Mouse (Mus musculus): ENCODE data around the gene Plcb1.

Gene Plcb1

GRCm38 (mm10) chr2:135071349-135071748 is 285.5 kb downstream of the Plcb1 start:
- no peak for DNase-seq (ENCODE audit: low read depth)

DNA sequence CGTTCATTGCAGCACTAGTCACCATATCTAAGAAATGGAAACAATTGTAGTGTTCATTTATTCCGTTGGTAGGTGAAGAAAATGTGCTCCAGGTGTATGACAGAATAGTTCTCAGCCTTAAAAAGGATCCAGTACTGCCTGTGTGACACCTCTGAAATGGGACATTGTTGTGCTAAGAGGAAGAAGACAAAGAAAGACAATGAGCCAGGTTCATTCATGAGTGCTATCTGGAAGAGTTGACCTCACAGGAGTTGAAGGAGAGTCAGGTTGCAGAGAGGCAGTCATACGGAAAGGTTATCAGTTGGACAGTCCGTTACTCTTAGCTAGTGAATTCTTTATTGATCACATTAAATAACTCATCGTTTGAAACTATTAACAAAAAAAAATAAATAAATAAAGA is 286.6 kb downstream of the Plcb1 start:
- no peak for DNase-seq (ENCODE audit: low read depth)

GRCm38 (mm10) chr2:135073014-135073413 is 287.1 kb downstream of the Plcb1 start:
- no peak for DNase-seq (ENCODE audit: low read depth)

- no peak for DNase-seq (ENCODE audit: low read depth)
Measured at GRCm38 (mm10) chr2:135075375-135075774, 289.5 kb downstream of the Plcb1 start.

GRCm38 (mm10) chr2:135092588-135093162 is 306.8 kb downstream of the Plcb1 start:
- DNase-seq (ENCODE audit: low read depth) = no peak

DNA sequence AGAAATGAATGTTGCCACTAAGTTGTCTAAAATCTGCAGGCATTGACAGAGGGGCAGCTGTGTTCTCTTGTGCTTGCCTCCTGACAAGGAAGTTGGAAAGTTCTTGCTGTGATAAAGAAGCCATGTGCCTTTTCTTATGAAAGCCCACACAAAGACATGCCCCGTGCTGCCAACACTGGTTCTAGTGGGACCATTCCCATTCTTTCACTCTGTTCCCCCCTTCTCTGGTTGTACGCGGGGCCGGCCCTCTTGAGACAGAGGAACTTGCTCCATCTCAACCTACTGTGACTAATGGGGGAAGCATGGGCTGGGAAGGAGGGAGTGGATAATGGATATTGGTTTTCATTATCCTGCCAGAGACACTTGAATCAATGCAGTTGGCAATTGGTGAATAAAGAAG is 315.4 kb downstream of the Plcb1 start:
- no peak for DNase-seq (ENCODE audit: low read depth)

DNA sequence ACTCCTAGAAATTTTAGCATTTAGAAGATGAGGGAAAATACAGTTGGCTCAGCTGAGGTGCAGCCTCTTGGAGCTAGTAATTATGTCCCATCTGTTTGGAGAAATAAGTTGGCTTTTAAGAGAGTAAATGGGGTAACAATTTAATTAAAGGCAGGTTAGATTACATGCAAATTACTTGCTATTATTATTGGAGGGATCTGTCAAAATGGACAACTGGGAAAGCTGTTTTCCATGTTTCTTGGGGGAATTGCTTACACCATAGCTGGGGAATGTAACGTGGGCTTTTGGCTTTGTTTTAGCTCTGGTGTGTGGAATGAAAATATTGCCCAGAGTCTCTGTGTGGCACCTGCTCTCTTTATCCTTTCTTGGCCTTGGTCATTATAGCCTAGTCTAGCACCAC is 316.1 kb downstream of the Plcb1 start:
- no peak for DNase-seq (ENCODE audit: low read depth)

GRCm38 (mm10) chr2:135106649-135107048 is 320.8 kb downstream of the Plcb1 start:
- no peak for DNase-seq (ENCODE audit: low read depth)

DNA sequence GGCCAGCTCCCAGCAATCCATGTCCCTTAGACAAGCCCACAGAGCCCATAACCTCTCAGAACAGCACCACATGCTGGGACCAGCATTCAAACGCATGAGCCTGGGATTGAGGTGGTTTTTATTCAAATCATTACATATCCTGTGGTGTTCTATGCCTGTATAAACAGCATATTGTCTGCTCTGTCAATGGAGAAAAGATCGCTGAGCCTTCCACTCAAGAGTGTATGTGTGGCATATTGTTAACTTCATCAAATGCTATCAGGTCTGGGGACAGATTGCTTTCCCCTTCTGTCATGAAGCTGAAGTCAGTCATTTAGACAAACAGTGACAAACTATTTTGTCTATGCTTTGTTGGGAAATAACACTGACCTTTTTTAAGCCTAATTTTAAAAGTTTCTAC is 322.7 kb downstream of the Plcb1 start:
- DNase-seq (ENCODE audit: low read depth) = no peak

DNA sequence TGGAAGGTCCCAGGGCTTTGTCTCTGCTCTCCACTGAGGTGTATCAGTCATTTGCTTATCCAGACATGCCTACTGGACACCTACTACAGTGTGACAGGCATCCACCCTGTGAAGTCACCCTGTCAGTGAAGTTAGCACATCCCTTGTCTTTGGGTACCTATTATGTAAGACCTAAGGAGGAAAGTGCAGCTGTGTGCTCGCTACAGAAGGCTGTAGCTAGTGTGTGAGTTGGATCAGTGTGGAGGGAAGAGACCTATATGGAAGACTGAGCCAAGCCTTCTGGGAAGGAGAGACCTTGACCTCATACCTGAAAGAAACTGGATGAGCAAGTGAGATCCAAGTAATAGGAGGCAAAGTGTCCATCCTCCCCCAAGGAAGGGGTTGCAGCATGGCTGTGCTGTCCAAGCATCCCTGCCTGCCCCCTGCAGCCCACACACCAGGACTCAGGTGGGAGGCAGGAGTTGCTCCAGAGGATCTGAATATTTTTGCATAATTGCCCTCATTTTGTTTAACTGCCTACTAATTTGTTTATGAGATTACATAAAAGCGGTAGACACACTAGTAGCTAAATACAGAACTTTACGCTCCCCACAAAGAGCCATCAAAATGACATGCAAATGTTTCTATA is 328.7 kb downstream of the Plcb1 start:
- DNase-seq (ENCODE audit: low read depth) = no peak

- no peak for DNase-seq (ENCODE audit: low read depth)
Measured at GRCm38 (mm10) chr2:135123057-135123456, 337.2 kb downstream of the Plcb1 start.

GRCm38 (mm10) chr2:135123695-135124343 is 338.0 kb downstream of the Plcb1 start:
- DNase-seq (ENCODE audit: low read depth) = no peak

DNA sequence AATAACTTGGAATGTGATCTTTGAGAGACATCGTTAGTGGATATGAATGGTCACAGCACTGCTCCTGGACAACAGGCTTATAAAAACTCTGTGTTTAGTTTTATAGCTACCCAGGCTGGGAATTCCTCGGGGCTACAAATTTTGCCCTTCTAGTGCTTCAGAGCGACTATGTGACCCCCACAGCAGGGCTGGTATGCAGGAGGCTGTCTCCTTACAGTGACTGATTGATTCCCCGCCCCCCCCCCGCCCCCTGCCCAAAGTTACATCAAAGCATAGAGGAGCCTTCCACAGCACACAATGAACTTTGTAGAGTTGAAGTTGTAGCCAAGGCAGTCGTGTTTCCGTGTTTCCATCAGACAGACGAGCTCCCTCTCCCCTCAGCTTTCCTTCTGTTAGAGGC is 354.7 kb downstream of the Plcb1 start:
- no peak for DNase-seq (ENCODE audit: low read depth)

DNA sequence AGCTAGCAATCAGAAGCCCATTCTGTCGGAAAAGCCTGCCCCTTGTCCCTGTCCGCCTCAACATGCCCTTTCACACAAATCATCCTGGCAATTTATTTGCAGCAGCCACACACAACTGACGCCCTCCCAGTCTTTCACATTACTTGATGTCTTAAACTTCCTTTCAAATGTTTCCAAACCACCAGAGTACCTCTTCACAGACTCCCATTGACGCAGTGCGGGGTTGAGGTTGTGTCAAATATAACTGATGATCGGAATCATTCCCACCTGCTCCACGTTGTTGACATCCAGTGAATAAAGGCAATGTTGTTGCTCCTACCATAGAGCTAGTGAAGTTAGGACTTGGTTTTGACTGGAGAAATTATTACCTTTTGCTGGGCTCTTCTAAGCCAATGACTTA is 366.4 kb downstream of the Plcb1 start:
- DNase-seq (ENCODE audit: low read depth) = no peak

GRCm38 (mm10) chr2:135153248-135153647 is 367.4 kb downstream of the Plcb1 start:
- no peak for DNase-seq (ENCODE audit: low read depth)

GRCm38 (mm10) chr2:135156055-135156454 is 370.2 kb downstream of the Plcb1 start:
- no peak for DNase-seq (ENCODE audit: low read depth)

DNA sequence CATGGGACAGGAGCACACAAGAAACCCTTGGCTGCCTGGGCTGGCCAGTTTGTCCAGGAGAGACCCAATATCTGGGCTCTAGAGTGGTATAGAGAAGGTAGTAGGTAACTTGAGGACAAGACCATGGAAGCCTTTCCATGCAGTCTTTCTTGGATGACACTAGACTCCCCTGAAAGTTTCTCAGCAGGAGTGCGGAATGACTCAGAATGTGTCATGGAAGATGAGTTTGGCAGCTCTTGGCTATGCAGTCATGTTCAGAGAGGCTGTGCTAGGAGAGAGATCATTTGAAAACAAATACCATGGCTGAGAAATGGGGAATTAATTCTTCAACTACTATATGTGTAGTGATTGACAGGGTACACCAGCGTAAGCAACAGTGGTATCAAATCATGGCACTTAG is 372.1 kb downstream of the Plcb1 start:
- no peak for DNase-seq (ENCODE audit: low read depth)

GRCm38 (mm10) chr2:135161673-135162072 is 375.8 kb downstream of the Plcb1 start:
- peak; percentile 14 for DNase-seq (ENCODE audit: low read depth)

DNA sequence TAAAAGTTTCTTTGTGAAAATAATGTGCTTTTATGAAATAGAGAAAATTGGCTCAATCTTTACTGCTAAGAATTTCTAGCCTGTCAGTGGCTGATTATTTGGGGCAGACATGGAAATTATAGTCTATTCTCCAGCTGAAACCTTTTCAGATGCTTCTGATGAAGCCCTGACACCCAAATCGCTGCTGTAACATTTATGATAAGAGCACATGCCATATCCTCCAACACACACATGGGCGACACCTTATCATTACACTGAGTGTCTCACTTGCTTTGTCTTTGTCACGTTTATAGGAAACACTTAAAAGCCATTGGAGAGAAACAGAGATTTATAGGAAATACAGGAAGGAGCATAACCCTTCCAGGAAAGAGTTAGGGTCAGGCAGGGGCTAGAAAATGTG is 379.6 kb downstream of the Plcb1 start:
- DNase-seq (ENCODE audit: low read depth) = no peak

- no peak for DNase-seq (ENCODE audit: low read depth)
Measured at GRCm38 (mm10) chr2:135175544-135175943, 389.7 kb downstream of the Plcb1 start.

DNA sequence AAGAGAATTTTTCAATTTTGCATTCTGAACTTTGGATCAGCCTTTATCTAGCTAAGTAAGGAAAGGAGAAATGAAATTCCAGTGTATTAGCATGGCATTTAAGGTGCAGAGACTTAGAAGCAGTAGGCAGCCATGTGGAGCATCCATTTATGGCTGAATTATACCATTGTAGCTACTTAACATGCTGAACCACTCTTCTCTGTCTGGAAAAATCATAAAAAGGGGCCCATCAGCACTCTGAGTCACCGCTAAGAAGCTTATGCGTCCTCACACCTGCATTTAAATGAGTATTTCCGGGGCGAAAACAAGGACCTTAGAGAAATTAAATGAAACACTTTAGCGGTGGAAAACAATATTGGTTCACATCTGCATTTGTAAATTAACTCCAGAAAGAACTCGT is 401.8 kb downstream of the Plcb1 start:
- DNase-seq (ENCODE audit: low read depth) = no peak

DNA sequence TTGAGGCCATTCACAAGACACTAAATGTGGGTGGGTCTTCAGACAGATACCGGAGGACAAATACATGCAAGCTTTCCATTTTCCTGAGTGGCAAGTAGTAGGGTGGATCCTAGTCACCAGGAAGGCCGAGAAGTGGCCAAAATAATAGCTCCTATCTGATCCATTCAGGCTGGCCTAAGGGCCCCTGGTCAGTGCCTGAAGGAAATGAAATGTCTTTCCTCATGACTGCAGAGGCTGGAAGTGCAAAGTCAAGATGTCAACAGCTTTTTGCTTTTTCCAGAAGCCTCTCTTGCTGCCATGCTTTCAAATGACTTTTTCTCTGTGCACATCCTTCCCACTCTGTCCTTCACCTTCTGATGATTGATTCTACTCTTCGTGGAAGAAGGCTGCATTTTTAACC is 415.0 kb downstream of the Plcb1 start:
- DNase-seq (ENCODE audit: low read depth) = no peak

DNA sequence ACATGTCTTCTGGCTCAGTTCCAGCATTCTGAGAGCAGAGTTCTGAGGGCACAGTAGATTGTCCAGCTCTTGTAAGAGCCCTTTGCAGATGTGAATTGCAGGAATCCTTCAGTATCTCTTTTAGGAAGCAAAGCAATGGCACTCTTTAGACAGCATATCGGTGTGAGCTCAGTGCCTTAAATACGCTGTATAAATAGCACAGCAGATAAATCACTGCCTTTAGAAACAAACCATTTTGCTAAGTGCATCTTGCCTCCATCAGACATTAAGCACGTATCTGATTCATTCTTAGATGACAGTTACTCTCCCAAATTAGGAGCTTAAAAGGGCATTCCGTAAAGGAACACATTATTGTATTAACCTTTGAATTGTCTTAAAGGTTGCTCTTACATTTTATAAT is 416.5 kb downstream of the Plcb1 start:
- no peak for DNase-seq (ENCODE audit: low read depth)

Data from c-Kit-positive CD71-positive TER-119-negative erythroid progenitor cells, embryonic 14.5 days (primary cell).